Mouse (Mus musculus): ENCODE measurements around the gene Ncln. TPM values are rescaled to one million over a fixed set of nuclear protein-coding genes. Genes with fewer than 3 reads are reported as not detected.
A peak's percentile ranks its signal among the peaks of the same experiment; 100 is the strongest.

The Ncln gene
- polyA plus RNA-seq, 1 experiment, result 145 TPM

GRCm38 (mm10) chr10:81458267-81458666, 37.9 kb downstream of the Ncln start:
- Histone ChIP-seq H3K4me3 (replicated peaks) (no peak overlapping the region), H3K27me3 (replicated peaks) (peaks cover 79% of the 10 kb centered on the region), H3K36me3 (replicated peaks; ENCODE audit: low read length) (no peaks in the 10 kb centered on the region), H3K9me3 (0 out of 2 replicates have a peak, but pooled peaks cover 5% of the 10 kb centered on the region), H3K4me1 (peaks cover 54% of the 10 kb centered on the region)
- TF ChIP-seq FLI1 (IDR thresholded peaks at IDR 0.05; ENCODE audit: low read length), result no peak
- no peak for TF ChIP-seq GATA1 (IDR thresholded peaks at IDR 0.05; ENCODE audit: borderline replicate concordance, low read length)

- Histone ChIP-seq H3K27me3 (replicated peaks) (peaks cover 79% of the 10 kb centered on the region), H3K36me3 (replicated peaks; ENCODE audit: low read length) (no peaks in the 10 kb centered on the region), H3K9me3 (0 out of 2 replicates have a peak, but pooled peaks cover 5% of the 10 kb centered on the region), H3K4me1 (peaks cover 54% of the 10 kb centered on the region), H3K4me3 (replicated peaks) (no peak overlapping the region)
- TF ChIP-seq GATA1 (IDR thresholded peaks at IDR 0.05; ENCODE audit: borderline replicate concordance, low read length), result no peak
- no peak for TF ChIP-seq FLI1 (IDR thresholded peaks at IDR 0.05; ENCODE audit: low read length)
Measured at GRCm38 (mm10) chr10:81457624-81458023, 38.6 kb downstream of the Ncln start.

GRCm38 (mm10) chr10:81456983-81457563, 39.1 kb downstream of the Ncln start:
- TF ChIP-seq GATA1 (IDR thresholded peaks at IDR 0.05; ENCODE audit: borderline replicate concordance, low read length), result no peak
- Histone ChIP-seq H3K27me3 (replicated peaks) (peaks cover 79% of the 10 kb centered on the region), H3K4me3 (replicated peaks) (no peak overlapping the region), H3K9me3 (0 out of 2 replicates have a peak, but pooled peaks cover 5% of the 10 kb centered on the region), H3K4me1 (peaks cover 54% of the 10 kb centered on the region), H3K36me3 (replicated peaks; ENCODE audit: low read length) (no peaks in the 10 kb centered on the region)

GRCm38 (mm10) chr10:81455181-81455895, 40.9 kb downstream of the Ncln start, which contains the start of gene Nfic:
TSS of gene Nfic (minus strand) at chr10:81455635.
- Histone ChIP-seq H3K27me3 (replicated peaks) (peaks cover 88% of the 10 kb centered on the region), H3K36me3 (replicated peaks; ENCODE audit: low read length) (no peaks in the 10 kb centered on the region), H3K9me3 (0 out of 2 replicates have a peak, but pooled peaks cover 5% of the 10 kb centered on the region), H3K4me1 (peaks cover 38% of the 10 kb centered on the region), H3K4me3 (replicated peaks) (no peak within 1 kb of the TSS)
- TF ChIP-seq GATA1 (IDR thresholded peaks at IDR 0.05; ENCODE audit: borderline replicate concordance, low read length), result no peak
- no peak for TF ChIP-seq FLI1 (IDR thresholded peaks at IDR 0.05; ENCODE audit: low read length)

GRCm38 (mm10) chr10:81454106-81454505, 42.1 kb downstream of the Ncln start:
- 0 out of 2 replicates have a peak, but pooled peaks cover 5% of the 10 kb centered on the region for H3K9me3 ChIP-seq
- no peak overlapping the region for H3K4me3 ChIP-seq (replicated peaks)
- H3K27me3 ChIP-seq (replicated peaks), result peaks cover 82% of the 10 kb centered on the region
- peaks cover 37% of the 10 kb centered on the region for H3K4me1 ChIP-seq
- no peaks in the 10 kb centered on the region for H3K36me3 ChIP-seq (replicated peaks; ENCODE audit: low read length)
- TF ChIP-seq GATA1 (IDR thresholded peaks at IDR 0.05; ENCODE audit: borderline replicate concordance, low read length) (no peak), FLI1 (IDR thresholded peaks at IDR 0.05; ENCODE audit: low read length) (no peak)

- peaks cover 37% of the 10 kb centered on the region for H3K4me1 ChIP-seq
- no peak for TF ChIP-seq FLI1 (IDR thresholded peaks at IDR 0.05; ENCODE audit: low read length)
- no peak for TF ChIP-seq GATA1 (IDR thresholded peaks at IDR 0.05; ENCODE audit: borderline replicate concordance, low read length)
- peaks cover 77% of the 10 kb centered on the region for H3K27me3 ChIP-seq (replicated peaks)
- no peak overlapping the region for H3K4me3 ChIP-seq (replicated peaks)
- H3K36me3 ChIP-seq (replicated peaks; ENCODE audit: low read length), result no peaks in the 10 kb centered on the region
- no peaks in the 10 kb centered on the region for H3K9me3 ChIP-seq
Measured at GRCm38 (mm10) chr10:81452947-81453288, 43.3 kb downstream of the Ncln start.

- Histone ChIP-seq H3K36me3 (replicated peaks; ENCODE audit: low read length) (no peaks in the 10 kb centered on the region), H3K27me3 (replicated peaks) (peaks cover 72% of the 10 kb centered on the region), H3K4me1 (peaks cover 33% of the 10 kb centered on the region), H3K9me3 (no peaks in the 10 kb centered on the region), H3K4me3 (replicated peaks) (peak overlapping the region; percentile 78)
- TF ChIP-seq GATA1 (IDR thresholded peaks at IDR 0.05; ENCODE audit: borderline replicate concordance, low read length), result no peak
- TF ChIP-seq FLI1 (IDR thresholded peaks at IDR 0.05; ENCODE audit: low read length), result no peak
Measured at GRCm38 (mm10) chr10:81452237-81452946, 43.8 kb downstream of the Ncln start.

- peaks cover 25% of the 10 kb centered on the region for H3K4me1 ChIP-seq
- H3K4me3 ChIP-seq (replicated peaks), result no peak overlapping the region
- peaks cover 66% of the 10 kb centered on the region for H3K27me3 ChIP-seq (replicated peaks)
- no peak for TF ChIP-seq GATA1 (IDR thresholded peaks at IDR 0.05; ENCODE audit: borderline replicate concordance, low read length)
- no peak for TF ChIP-seq FLI1 (IDR thresholded peaks at IDR 0.05; ENCODE audit: low read length)
- H3K36me3 ChIP-seq (replicated peaks; ENCODE audit: low read length), result no peaks in the 10 kb centered on the region
- H3K9me3 ChIP-seq, result no peaks in the 10 kb centered on the region
Measured at GRCm38 (mm10) chr10:81451365-81451745, 44.8 kb downstream of the Ncln start.

GRCm38 (mm10) chr10:81450641-81451364, 45.4 kb downstream of the Ncln start:
- TF ChIP-seq FLI1 (IDR thresholded peaks at IDR 0.05; ENCODE audit: low read length) (no peak), GATA1 (IDR thresholded peaks at IDR 0.05; ENCODE audit: borderline replicate concordance, low read length) (no peak)
- H3K9me3 ChIP-seq, result no peaks in the 10 kb centered on the region
- H3K4me3 ChIP-seq (replicated peaks), result no peak overlapping the region
- H3K27me3 ChIP-seq (replicated peaks), result peaks cover 62% of the 10 kb centered on the region
- no peaks in the 10 kb centered on the region for H3K36me3 ChIP-seq (replicated peaks; ENCODE audit: low read length)
- H3K4me1 ChIP-seq, result peaks cover 24% of the 10 kb centered on the region

All from megakaryocyte, embryonic 14.5 days (primary cell).